ENCODE assay signal across 16 mouse cellular contexts in the genomic region with DNA sequence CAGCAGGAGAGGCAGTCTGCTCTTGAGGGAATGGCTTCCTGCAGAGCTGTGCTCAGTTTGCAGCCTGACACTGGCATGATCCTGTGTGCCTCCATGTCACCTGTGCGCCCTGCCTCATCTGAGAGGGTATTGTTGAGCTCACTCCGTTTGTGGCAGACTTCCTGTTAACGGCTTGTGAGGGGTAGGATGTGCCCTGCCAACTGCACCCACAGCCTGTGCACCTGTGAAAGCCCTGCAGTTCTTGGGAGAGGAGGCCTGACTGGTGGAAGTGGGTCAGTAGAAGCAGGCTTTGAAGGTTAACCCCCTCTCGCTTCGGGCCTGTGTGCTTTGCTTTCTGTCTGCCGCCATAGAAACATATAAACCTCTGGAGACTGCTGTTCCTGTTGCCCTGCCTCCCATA.
"Had no signal": no experiment of that assay in that cellular context is flagged by ENCODE, and none has a peak within 500 bp of the region (broad histone marks: within the 10 kb centered on the region; RNA-seq: fewer than 3 reads in every experiment).

No protein-coding gene starts in this region.

- H3K9me3 ChIP-seq: limb, embryonic 10.5 days; limb, embryonic 13.5 days; liver, embryonic 12.5 days; liver, embryonic 15.5 days; lung, embryonic 15.5 days; midbrain, embryonic 12.5 days; midbrain, embryonic 15.5 days; neural tube, embryonic 12.5 days; neural tube, embryonic 15.5 days; stomach, embryonic 15.5 days had no signal

- H3K4me3 ChIP-seq: layer of hippocampus, adult 2 months; limb, embryonic 10.5 days; limb, embryonic 13.5 days; liver, embryonic 12.5 days; liver, embryonic 15.5 days; lung, embryonic 15.5 days; midbrain, embryonic 12.5 days; midbrain, embryonic 15.5 days; neural tube, embryonic 12.5 days; neural tube, embryonic 15.5 days; stomach, embryonic 15.5 days had no signal

- H3K4me1 ChIP-seq: limb, embryonic 13.5 days; lung, embryonic 15.5 days; midbrain, embryonic 12.5 days; midbrain, embryonic 15.5 days; neural tube, embryonic 12.5 days; neural tube, embryonic 15.5 days; stomach, embryonic 15.5 days had no signal

- ATAC-seq: intestine, postnatal 0 days; liver, embryonic 12.5 days had no signal

- H3K27me3 ChIP-seq: limb, embryonic 13.5 days; liver, embryonic 12.5 days; liver, embryonic 15.5 days; lung, embryonic 15.5 days; midbrain, embryonic 15.5 days; neural tube, embryonic 12.5 days; neural tube, embryonic 15.5 days; stomach, embryonic 15.5 days had no signal

- H3K27ac ChIP-seq: kidney, postnatal 0 days; layer of hippocampus, adult 2 months; limb, embryonic 10.5 days; limb, embryonic 13.5 days; liver, embryonic 12.5 days; liver, embryonic 15.5 days; lung, embryonic 15.5 days; midbrain, embryonic 12.5 days; midbrain, embryonic 15.5 days; neural tube, embryonic 12.5 days; neural tube, embryonic 15.5 days; stomach, embryonic 15.5 days had no signal

- DNase-seq: layer of hippocampus, adult 9-11 months; lung, adult 18-20 months; spleen, adult 18-20 months had no signal

- H3K4me2 ChIP-seq: limb, embryonic 13.5 days; liver, embryonic 12.5 days; liver, embryonic 15.5 days; lung, embryonic 15.5 days; midbrain, embryonic 12.5 days; midbrain, embryonic 15.5 days; neural tube, embryonic 12.5 days; neural tube, embryonic 15.5 days; stomach, embryonic 15.5 days had no signal

- H3K9ac ChIP-seq: limb, embryonic 13.5 days; liver, embryonic 12.5 days; liver, embryonic 15.5 days; lung, embryonic 15.5 days; midbrain, embryonic 12.5 days; midbrain, embryonic 15.5 days; neural tube, embryonic 12.5 days; neural tube, embryonic 15.5 days; stomach, embryonic 15.5 days had no signal
